Mouse (Mus musculus): ENCODE data around the gene Mef2c.

- no peak for TF ChIP-seq CTCF (IDR thresholded peaks at IDR 0.05; ENCODE audit: insufficient read depth, low read length)
- TF ChIP-seq POLR2A (IDR thresholded peaks at IDR 0.05; ENCODE audit: borderline replicate concordance, extremely low read depth, low read depth, low read length): no peak
Measured at GRCm38 (mm10) chr13:83507687-83508086, 3.9 kb downstream of the Mef2c start.
